ENCODE assay signal across 22 mouse cellular contexts in the genomic region with DNA sequence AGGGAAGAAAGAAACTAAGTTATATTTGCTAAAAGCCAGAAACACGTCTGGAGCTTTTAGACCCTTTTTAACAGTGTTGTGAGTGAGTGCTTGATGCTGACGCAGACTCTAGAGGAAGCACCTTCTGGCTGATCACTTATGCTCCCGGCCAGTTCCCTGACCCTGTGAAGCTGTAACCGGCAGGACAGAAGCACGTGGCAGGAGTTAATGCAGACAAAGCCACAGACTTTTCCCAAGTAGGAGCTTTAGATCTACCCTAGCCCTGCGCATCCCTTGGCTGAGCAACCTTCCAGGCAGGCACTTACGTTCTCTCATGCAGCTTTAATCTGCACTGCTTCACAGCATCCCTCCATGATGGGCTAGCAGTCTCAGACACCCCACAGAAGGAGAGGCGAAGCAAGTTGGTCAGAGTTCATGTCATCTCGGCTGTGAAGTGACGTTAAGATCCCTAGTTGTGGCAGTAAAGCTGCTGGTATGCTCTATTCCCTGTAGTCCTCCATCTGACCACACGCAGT. TPM values are rescaled to one million over a fixed set of nuclear protein-coding genes. Genes with fewer than 3 reads are reported as not detected.
DNase-seq lines count a peak whose midpoint lies in the region; ATAC-seq and TF ChIP-seq lines count a peak whose summit lies in the region.
"Had no signal": no experiment of that assay in that cellular context is flagged by ENCODE, and none has a peak within 500 bp of the region (broad histone marks: within the 10 kb centered on the region; RNA-seq: fewer than 3 reads in every experiment).

No protein-coding gene starts in this region.

- no peaks in the 10 kb centered on the region for H3K9me3 ChIP-seq in heart, embryonic 13.5 days
- no peaks in the 10 kb centered on the region for H3K9me3 ChIP-seq in lung, embryonic 15.5 days
- H3K9me3 ChIP-seq in lung, postnatal 0 days (ENCODE audit: low read length) = no peaks in the 10 kb centered on the region
- H3K9me3 ChIP-seq: embryonic facial prominence, embryonic 13.5 days; embryonic facial prominence, embryonic 15.5 days; forebrain, embryonic 10.5 days; forebrain, embryonic 12.5 days had no signal

- intact Hi-C loops in heart, postnatal 25 days (cut with DNase I) = no loop called here

- H3K4me3 ChIP-seq in heart, embryonic 13.5 days = no peak overlapping the region
- H3K4me3 ChIP-seq in lung, embryonic 15.5 days = no peak overlapping the region
- H3K4me3 ChIP-seq in lung, postnatal 0 days (ENCODE audit: low read depth, low read length) = no peak overlapping the region
- H3K4me3 ChIP-seq: embryonic facial prominence, embryonic 13.5 days; embryonic facial prominence, embryonic 15.5 days; erythroblast, embryonic 14.5 days; forebrain, embryonic 10.5 days; forebrain, embryonic 12.5 days had no signal

- no peak overlapping the region for H3K4me2 ChIP-seq in heart, embryonic 13.5 days
- peak overlapping the region; percentile 25 for H3K4me2 ChIP-seq in lung, embryonic 15.5 days
- no peak overlapping the region for H3K4me2 ChIP-seq in lung, postnatal 0 days (replicated peaks; ENCODE audit: low read depth, low read length)
- H3K4me2 ChIP-seq: embryonic facial prominence, embryonic 13.5 days; embryonic facial prominence, embryonic 15.5 days; forebrain, embryonic 12.5 days had no signal

- no peak for ATAC-seq in heart, embryonic 13.5 days (ENCODE audit: extremely low read depth, insufficient number of reproducible peaks, low FRiP score, low TSS enrichment)
- peak; percentile 63; the same call in 1 of the 2 replicates for ATAC-seq in lung, embryonic 15.5 days (ENCODE audit: borderline replicate concordance, extremely low read depth, low FRiP score, low TSS enrichment)
- ATAC-seq in lung, postnatal 0 days = peak; percentile 46
- ATAC-seq: forebrain, embryonic 14.5 days had no signal

- no peak for TF ChIP-seq CTCF in lung, postnatal 0 days (IDR thresholded peaks at IDR 0.05)

- 78% methylated on average over 11 of the region's 11 CpGs for WGBS in heart, embryonic 13.5 days
- 52% methylated on average over 11 of the region's 11 CpGs for WGBS in lung, embryonic 15.5 days
- 54% methylated on average over 11 of the region's 11 CpGs for WGBS in lung, postnatal 0 days

- H3K27ac ChIP-seq in heart, embryonic 13.5 days (replicated peaks) = 0 out of 2 replicates have a peak overlapping the region, but pooled peaks have one; percentile 1
- H3K27ac ChIP-seq in lung, embryonic 15.5 days = peak overlapping the region; percentile 94
- H3K27ac ChIP-seq in lung, postnatal 0 days (ENCODE audit: low read length) = peak overlapping the region; percentile 44; the same call in 1 of the 2 replicates
- H3K27ac ChIP-seq: embryonic facial prominence, embryonic 13.5 days; embryonic facial prominence, embryonic 15.5 days; forebrain, embryonic 10.5 days; forebrain, embryonic 12.5 days had no signal

- peaks cover 50% of the 10 kb centered on the region for H3K36me3 ChIP-seq in heart, embryonic 13.5 days
- peaks cover 18% of the 10 kb centered on the region for H3K36me3 ChIP-seq in lung, embryonic 15.5 days
- H3K36me3 ChIP-seq in lung, postnatal 0 days (ENCODE audit: insufficient read depth, low read length) = peaks cover 12% of the 10 kb centered on the region

- DNase-seq in heart, postnatal 25 days (ENCODE audit: low spot score) = no peak
- no peak for DNase-seq in lung, adult 18-20 months
- no peak for DNase-seq in lung, postnatal 0 days (ENCODE audit: low spot score)
- no peak for DNase-seq in lung, postnatal 4 days
- DNase-seq: adrenal gland, adult 2 months; adrenal gland, postnatal 10 days; adrenal gland, postnatal 25 days; cerebellum, adult 11 months; cerebellum, adult 18-20 months; cerebellum, adult 8-10 months; cerebellum, adult 9-11 months; cerebellum, postnatal 14 days; cerebellum, postnatal 36 days; embryo, embryonic 11 days had no signal

- TF ChIP-seq EP300 in lung, postnatal 0 days (IDR thresholded peaks at IDR 0.05) = no peak

- H3K27me3 ChIP-seq in heart, embryonic 13.5 days (replicated peaks) = no peaks in the 10 kb centered on the region
- no peaks in the 10 kb centered on the region for H3K27me3 ChIP-seq in lung, embryonic 15.5 days
- H3K27me3 ChIP-seq in lung, postnatal 0 days (replicated peaks; ENCODE audit: insufficient read depth, low read length) = no peaks in the 10 kb centered on the region
- H3K27me3 ChIP-seq: embryonic facial prominence, embryonic 13.5 days; embryonic facial prominence, embryonic 15.5 days; forebrain, embryonic 12.5 days had no signal

- H3K9ac ChIP-seq in heart, embryonic 13.5 days = no peak overlapping the region
- H3K9ac ChIP-seq in lung, embryonic 15.5 days = no peak overlapping the region
- no peak overlapping the region for H3K9ac ChIP-seq in lung, postnatal 0 days (replicated peaks; ENCODE audit: low read depth)
- H3K9ac ChIP-seq: embryonic facial prominence, embryonic 13.5 days; embryonic facial prominence, embryonic 15.5 days; forebrain, embryonic 12.5 days had no signal

- H3K4me1 ChIP-seq in heart, embryonic 13.5 days = peaks cover 16% of the 10 kb centered on the region
- H3K4me1 ChIP-seq in lung, embryonic 15.5 days = peaks cover 14% of the 10 kb centered on the region
- H3K4me1 ChIP-seq in lung, postnatal 0 days (ENCODE audit: insufficient read depth, low read depth, low read length) = no peaks in the 10 kb centered on the region
- H3K4me1 ChIP-seq: embryonic facial prominence, embryonic 13.5 days; embryonic facial prominence, embryonic 15.5 days; forebrain, embryonic 10.5 days; forebrain, embryonic 12.5 days had no signal

RNA-seq across cellular contexts. Expression of a gene that starts 58.7 kb away (rescaled TPM):
- polyA plus RNA-seq in heart, embryonic 13.5 days (2015; fragmentation: Nextera tagmentation; extraction: Ambion mirVana) = 9.6 and 10.8 TPM in 2 replicates
- total RNA-seq in heart, postnatal 25 days (2021) = 10 to 100 TPM; 39.4 to 41.8 TPM
- 23.4 and 25.6 TPM in 2 replicates for polyA plus RNA-seq in lung, embryonic 15.5 days (2015; fragmentation: Nextera tagmentation; extraction: Ambion mirVana)
- polyA plus RNA-seq in lung, postnatal 0 days (2015; fragmentation: Nextera tagmentation; extraction: Ambion mirVana) = 23.2 and 23.9 TPM in 2 replicates

Comparison
In these comparisons a context has a peak if more than half of its experiments do, and no peak if none do; other contexts are left out.
1. H3K27ac ChIP-seq: peak in every context shown above with its lines; median percentile 94 in lung, embryonic 15.5 days; 44 in lung, postnatal 0 days; 1 in heart, embryonic 13.5 days.